Mouse (Mus musculus) neural tube, embryonic 13.5 days (tissue): ENCODE results near the gene Narf. TPM values are rescaled to one million over a fixed set of nuclear protein-coding genes. Genes with fewer than 3 reads are reported as not detected.

Source experiments
- polyA plus RNA-seq: library from polyadenylated mRNA; unstranded; fragments of >200 nt; fragmentation: Nextera tagmentation; extraction: Ambion mirVana; gene quantifications from 2 replicates; pipeline ENCODE4 v1.2.1, GENCODE M21; 2015

The Narf gene
- polyA plus RNA-seq, 1 experiment from 2014 or later = 104 TPM

Other genes starting within 250 kb of the Narf start
- gene Csnk1d, start 245.9 kb upstream of the Narf start, polyA plus RNA-seq = 135 and 138 TPM in 2 replicates
- gene Cd7, start 197.8 kb upstream of the Narf start, polyA plus RNA-seq = 0.20 TPM in 1 of 2 replicates, not detected in the other
- not detected in 2 replicates for gene Sectm1b, start 173.7 kb upstream of the Narf start, polyA plus RNA-seq
- gene Sectm1a, start 156.0 kb upstream of the Narf start, polyA plus RNA-seq = not detected in 2 replicates
- not detected in 2 replicates for gene Tex19.2, start 118.6 kb upstream of the Narf start, polyA plus RNA-seq
- not detected in 2 replicates for gene Tex19.1, start 91.1 kb upstream of the Narf start, polyA plus RNA-seq
- gene Uts2r, start 77.0 kb upstream of the Narf start, polyA plus RNA-seq = 0.47 and 0.56 TPM in 2 replicates
- 16.8 and 17.8 TPM in 2 replicates for gene Hexdc, start 32.8 kb upstream of the Narf start, polyA plus RNA-seq
- gene Ogfod3, start 32.5 kb upstream of the Narf start, polyA plus RNA-seq = 26.3 and 28.8 TPM in 2 replicates
- gene Cybc1, start 7.9 kb upstream of the Narf start, polyA plus RNA-seq = 36.9 and 40.4 TPM in 2 replicates
- gene Foxk2, start 22.7 kb downstream of the Narf start, polyA plus RNA-seq = 10.5 and 10.9 TPM in 2 replicates
- gene Wdr45b, start 117.2 kb downstream of the Narf start, polyA plus RNA-seq = 83.2 and 89.9 TPM in 2 replicates
- 10.1 and 11.1 TPM in 2 replicates for gene Rab40b, start 151.0 kb downstream of the Narf start, polyA plus RNA-seq
- gene Fn3krp, start 184.1 kb downstream of the Narf start, polyA plus RNA-seq = 11.8 and 12.2 TPM in 2 replicates
- gene Fn3k, start 197.7 kb downstream of the Narf start, polyA plus RNA-seq = 5.1 and 6.1 TPM in 2 replicates
- 56.3 and 58.4 TPM in 2 replicates for gene Tbcd, start 214.7 kb downstream of the Narf start, polyA plus RNA-seq